10 mouse cellular contexts compared by ENCODE assay signal in genomic region chr7:84315353-84316003, GRCm38 (mm10).
DNase-seq lines count a peak whose midpoint lies in the region; ATAC-seq lines count a peak whose summit lies in the region.
"Had no signal": no experiment of that assay in that cellular context is flagged by ENCODE, and none has a peak within 500 bp of the region (broad histone marks: within the 10 kb centered on the region; RNA-seq: fewer than 3 reads in every experiment).

No protein-coding gene starts in this region.

- no peaks in the 10 kb centered on the region for H3K9me3 ChIP-seq in midbrain, embryonic 11.5 days (ENCODE audit: control insufficient read depth, low read length)
- no peaks in the 10 kb centered on the region for H3K9me3 ChIP-seq in midbrain, embryonic 15.5 days
- H3K9me3 ChIP-seq: heart, embryonic 13.5 days; neural tube, embryonic 15.5 days had no signal

- no peak for ATAC-seq in cerebellum, adult (ENCODE audit: insufficient number of reproducible peaks, low FRiP score, low TSS enrichment)
- ATAC-seq in midbrain, embryonic 11.5 days (ENCODE audit: low FRiP score) = no peak
- ATAC-seq in midbrain, embryonic 15.5 days (replicated peaks) = no peak

- DNase-seq in cerebellum, postnatal 10 days = peak; percentile 33 to 38
- peak; percentile 37 for DNase-seq in midbrain, embryonic 11.5 days (ENCODE audit: low spot score, missing footprints)
- DNase-seq in induced T-regulatory cell, adult 2 months (ENCODE audit: low read depth) = peak; percentile 34
- peak; percentile 39 for DNase-seq in thymus, postnatal 0 days (ENCODE audit: low spot score)
- DNase-seq in layer of hippocampus, adult 18-20 months (ENCODE audit: low spot score in 2 of 2) = no peak
- no peak for DNase-seq in spleen, postnatal 36 days (ENCODE audit: low spot score in 2 of 2)

- H3K9ac ChIP-seq in midbrain, embryonic 11.5 days (ENCODE audit: low read length) = no peak overlapping the region
- H3K9ac ChIP-seq in midbrain, embryonic 15.5 days = no peak overlapping the region
- H3K9ac ChIP-seq: heart, embryonic 13.5 days; neural tube, embryonic 15.5 days had no signal

- no peak overlapping the region for H3K4me2 ChIP-seq in midbrain, embryonic 11.5 days
- H3K4me2 ChIP-seq in midbrain, embryonic 15.5 days = no peak overlapping the region
- H3K4me2 ChIP-seq: heart, embryonic 13.5 days; neural tube, embryonic 15.5 days had no signal

- no peaks in the 10 kb centered on the region; the same call in 1 of the 2 replicates for H3K36me3 ChIP-seq in midbrain, embryonic 11.5 days (ENCODE audit: control insufficient read depth, insufficient read depth, low read length)
- H3K36me3 ChIP-seq in midbrain, embryonic 15.5 days (replicated peaks) = peaks cover 4% of the 10 kb centered on the region; the same call in 1 of the 2 replicates
- H3K36me3 ChIP-seq: heart, embryonic 13.5 days had no signal

- no peaks in the 10 kb centered on the region for H3K27me3 ChIP-seq in midbrain, embryonic 11.5 days (ENCODE audit: control insufficient read depth, insufficient read depth, low read length)
- no peaks in the 10 kb centered on the region for H3K27me3 ChIP-seq in midbrain, embryonic 15.5 days (replicated peaks)
- H3K27me3 ChIP-seq: heart, embryonic 13.5 days; neural tube, embryonic 15.5 days had no signal

- H3K4me3 ChIP-seq in midbrain, embryonic 11.5 days (ENCODE audit: low read depth, low read length) = no peak overlapping the region
- H3K4me3 ChIP-seq in midbrain, embryonic 15.5 days = no peak overlapping the region
- H3K4me3 ChIP-seq: heart, embryonic 13.5 days; neural tube, embryonic 15.5 days had no signal

- no peaks in the 10 kb centered on the region for H3K4me1 ChIP-seq in midbrain, embryonic 11.5 days (ENCODE audit: control insufficient read depth, insufficient read depth, low read length)
- H3K4me1 ChIP-seq in midbrain, embryonic 15.5 days = no peaks in the 10 kb centered on the region
- H3K4me1 ChIP-seq: neural tube, embryonic 15.5 days had no signal

- H3K27ac ChIP-seq in midbrain, embryonic 11.5 days (ENCODE audit: low read depth, low read length) = no peak overlapping the region
- no peak overlapping the region for H3K27ac ChIP-seq in midbrain, embryonic 15.5 days
- H3K27ac ChIP-seq: heart, embryonic 13.5 days; neural tube, embryonic 15.5 days had no signal

- WGBS in midbrain, embryonic 11.5 days = 69% methylated on average over 7 of the region's 7 CpGs
- 75% methylated on average over 7 of the region's 7 CpGs for WGBS in midbrain, embryonic 15.5 days

Comparison
In these comparisons a context has a peak if more than half of its experiments do, and no peak if none do; other contexts are left out.
1. DNase-seq: peak in cerebellum, postnatal 10 days (2 of 2), midbrain, embryonic 11.5 days (single experiment), induced T-regulatory cell, adult 2 months (single experiment) and thymus, postnatal 0 days (single experiment); none in layer of hippocampus, adult 18-20 months (0 of 2) and spleen, postnatal 36 days (0 of 2).